Comparison of ENCODE assay signal across 22 mouse cellular contexts in genomic region chr16:18577599-18578160, GRCm38 (mm10). TPM values are rescaled to one million over a fixed set of nuclear protein-coding genes. Genes with fewer than 3 reads are reported as not detected.
DNase-seq lines count a peak whose midpoint lies in the region; ATAC-seq lines count a peak whose summit lies in the region.
"Had no signal": no experiment of that assay in that cellular context is flagged by ENCODE, and none has a peak within 500 bp of the region (broad histone marks: within the 10 kb centered on the region; RNA-seq: fewer than 3 reads in every experiment).

No protein-coding gene starts in this region.

- peaks cover 49% of the 10 kb centered on the region for H3K27me3 ChIP-seq in embryonic facial prominence, embryonic 13.5 days
- peaks cover 31% of the 10 kb centered on the region for H3K27me3 ChIP-seq in limb, embryonic 11.5 days (ENCODE audit: control insufficient read depth, insufficient read depth, low read length)

- WGBS in embryonic facial prominence, embryonic 13.5 days, result 6% methylated on average over 5 of the region's 5 CpGs
- 8% methylated on average over 5 of the region's 5 CpGs for WGBS in limb, embryonic 11.5 days

- no peak overlapping the region for H3K4me2 ChIP-seq in embryonic facial prominence, embryonic 13.5 days
- H3K4me2 ChIP-seq in limb, embryonic 11.5 days (ENCODE audit: low read depth, severe bottlenecking), result no peak overlapping the region
- H3K4me2 ChIP-seq: heart, embryonic 12.5 days; liver, embryonic 11.5 days; neural tube, embryonic 12.5 days had no signal

- no peaks in the 10 kb centered on the region for H3K36me3 ChIP-seq in embryonic facial prominence, embryonic 13.5 days
- no peaks in the 10 kb centered on the region for H3K36me3 ChIP-seq in limb, embryonic 11.5 days (ENCODE audit: control insufficient read depth, insufficient read depth, low read length)
- H3K36me3 ChIP-seq: heart, embryonic 12.5 days; midbrain, embryonic 10.5 days; neural tube, embryonic 12.5 days had no signal

- H3K9ac ChIP-seq in embryonic facial prominence, embryonic 13.5 days, result 0 out of 2 replicates have a peak overlapping the region, but pooled peaks have one; percentile 27
- no peak overlapping the region for H3K9ac ChIP-seq in limb, embryonic 11.5 days (ENCODE audit: low read length)
- H3K9ac ChIP-seq: heart, embryonic 12.5 days; neural tube, embryonic 12.5 days had no signal

- no peaks in the 10 kb centered on the region for H3K9me3 ChIP-seq in embryonic facial prominence, embryonic 13.5 days
- no peaks in the 10 kb centered on the region for H3K9me3 ChIP-seq in limb, embryonic 11.5 days (ENCODE audit: control insufficient read depth, low read length)
- H3K9me3 ChIP-seq: heart, embryonic 12.5 days; midbrain, embryonic 10.5 days; neural tube, embryonic 12.5 days had no signal

- H3K4me3 ChIP-seq in embryonic facial prominence, embryonic 13.5 days, result no peak overlapping the region
- H3K4me3 ChIP-seq in limb, embryonic 11.5 days (ENCODE audit: low read depth, low read length), result no peak overlapping the region
- H3K4me3 ChIP-seq: heart, embryonic 12.5 days; midbrain, embryonic 10.5 days; neural tube, embryonic 12.5 days had no signal

- no peak overlapping the region for H3K27ac ChIP-seq in embryonic facial prominence, embryonic 13.5 days
- no peak overlapping the region for H3K27ac ChIP-seq in limb, embryonic 11.5 days (replicated peaks; ENCODE audit: low read depth, low read length)
- H3K27ac ChIP-seq: kidney, postnatal 0 days; midbrain, embryonic 10.5 days; neural tube, embryonic 12.5 days had no signal

- peak; percentile 40 for DNase-seq in embryo, embryonic 11 days
- no peak for DNase-seq in embryo, embryonic 9.5 days (ENCODE audit: extremely low spot score)
- peak; percentile 28 for DNase-seq in ES-CJ7 (ENCODE audit: low read depth, low spot score)
- peak; percentile 38 for DNase-seq in limb, embryonic 11.5 days (ENCODE audit: low spot score)
- no peak for DNase-seq in lung, postnatal 14 days
- DNase-seq: adrenal gland, adult 2 months; cerebellum, adult 9-11 months; kidney, adult 11 months; lung, adult 18-20 months; lung, postnatal 36 days; right cerebral cortex, postnatal 25 days had no signal

- H3K4me1 ChIP-seq in embryonic facial prominence, embryonic 13.5 days, result peaks cover 34% of the 10 kb centered on the region
- peaks cover 9% of the 10 kb centered on the region for H3K4me1 ChIP-seq in limb, embryonic 11.5 days (ENCODE audit: control insufficient read depth, insufficient read depth, low read length)

- ATAC-seq in embryonic facial prominence, embryonic 13.5 days (ENCODE audit: insufficient number of reproducible peaks, insufficient read depth, low FRiP score, low TSS enrichment, low read depth), result no peak
- no peak for ATAC-seq in limb, embryonic 11.5 days (ENCODE audit: insufficient number of reproducible peaks, low FRiP score, low TSS enrichment, low read depth)
- ATAC-seq in frontal cortex, adult (ENCODE audit: low TSS enrichment), result no peak
- no peak for ATAC-seq in monocyte, adult 5-6 weeks (replicated peaks; ENCODE audit: insufficient number of reproducible peaks, low FRiP score, low TSS enrichment, poor library complexity, severe bottlenecking)
- ATAC-seq: forebrain, embryonic 16.5 days; hindbrain, embryonic 16.5 days had no signal

RNA-seq across cellular contexts. Expression of gene Tbx1, which starts 12.8 kb away (rescaled TPM):
- 7.9 and 8.3 TPM in 2 replicates for polyA plus RNA-seq in embryonic facial prominence, embryonic 13.5 days (2015; fragmentation: Nextera tagmentation; extraction: Ambion mirVana)
- polyA plus RNA-seq in limb, embryonic 11.5 days (2014; fragmentation: Nextera tagmentation; extraction: Ambion mirVana), result 2.3 and 2.5 TPM in 2 replicates
- total RNA-seq in monocyte, adult 5-6 weeks (2017), result not detected in 3 replicates

RNA-seq across cellular contexts. Expression of gene Gp1bb, which starts 44.5 kb away (rescaled TPM):
- 2.2 and 3.2 TPM in 2 replicates for polyA plus RNA-seq in embryonic facial prominence, embryonic 13.5 days (2015; fragmentation: Nextera tagmentation; extraction: Ambion mirVana)
- polyA plus RNA-seq in limb, embryonic 11.5 days (2014; fragmentation: Nextera tagmentation; extraction: Ambion mirVana), result 4.1 and 4.5 TPM in 2 replicates
- 2.5 to 12.9 TPM in 2 of 3 replicates, not detected in the other for total RNA-seq in monocyte, adult 5-6 weeks (2017)
- total RNA-seq: adrenal gland, adult 2 months had no signal

RNA-seq across cellular contexts. Expression of gene Gm49601, which starts 48.5 kb away (rescaled TPM):
- polyA plus RNA-seq in embryonic facial prominence, embryonic 13.5 days (2015; fragmentation: Nextera tagmentation; extraction: Ambion mirVana), result 4.5 and 7.4 TPM in 2 replicates
- polyA plus RNA-seq in limb, embryonic 11.5 days (2014; fragmentation: Nextera tagmentation; extraction: Ambion mirVana), result 2.3 and 2.4 TPM in 2 replicates
- 1.0 to 7.6 TPM in 2 of 3 replicates, not detected in the other for total RNA-seq in monocyte, adult 5-6 weeks (2017)
- polyA plus RNA-seq: liver, embryonic 11.5 days; thymus, postnatal 0 days had no signal

RNA-seq across cellular contexts. Expression of gene Sept5, which starts 52.1 kb away (rescaled TPM):
- 39.7 and 45.9 TPM in 2 replicates for polyA plus RNA-seq in embryonic facial prominence, embryonic 13.5 days (2015; fragmentation: Nextera tagmentation; extraction: Ambion mirVana)
- 30.0 and 31.1 TPM in 2 replicates for polyA plus RNA-seq in limb, embryonic 11.5 days (2014; fragmentation: Nextera tagmentation; extraction: Ambion mirVana)
- 1.5 to 6.3 TPM (median 4.2 TPM) in 3 replicates for total RNA-seq in monocyte, adult 5-6 weeks (2017)

Comparison
In these comparisons a context has a peak if more than half of its experiments do, and no peak if none do; other contexts are left out.
1. DNase-seq: peak in embryo, embryonic 11 days (single experiment), ES-CJ7 (single experiment) and limb, embryonic 11.5 days (single experiment); none in embryo, embryonic 9.5 days (single experiment) and lung, postnatal 14 days (single experiment).